Mouse (Mus musculus) MEL (cell line): ENCODE data around the gene Fam214a.

ENCODE experiments used
- CTCF ChIP-seq, 3 experiments: IDR thresholded peaks in 2 of 3; conservative IDR thresholded peaks in 1 of 3; 2 replicates each; pipeline ENCODE4 v1.5.1; 2011 to 2012; ENCODE audit warnings: low read length in 3 of 3, low read depth in 2 of 3, mild to moderate bottlenecking in 2 of 3, improper control_type of control experiment in 1 of 3, inconsistent platforms in 1 of 3, mixed read lengths in 1 of 3, moderate library complexity in 1 of 3; ENCODE audit not compliant: control insufficient read depth in 1 of 3, insufficient read depth in 1 of 3, poor library complexity in 1 of 3, severe bottlenecking in 1 of 3
- EP300 ChIP-seq, 2 experiments: IDR thresholded peaks; 2 replicates each; pipeline ENCODE4 v1.6.1; 2011; ENCODE audit warnings: improper control_type of control experiment in 2 of 2, low read length in 2 of 2, low read depth in 1 of 2, mild to moderate bottlenecking in 1 of 2
- NELFE ChIP-seq: IDR thresholded peaks from 2 replicates; pipeline ENCODE4 v1.6.1; 2011; ENCODE audit warnings: low read depth, low read length, improper control_type of control experiment
- SMC3 ChIP-seq: IDR thresholded peaks from 2 replicates; pipeline ENCODE4 v1.6.1; 2011; ENCODE audit warnings: low read depth, low read length, improper control_type of control experiment
- UBTF ChIP-seq: IDR thresholded peaks from 2 replicates; pipeline ENCODE4 v1.6.1; 2012; ENCODE audit warnings: low read depth, mild to moderate bottlenecking, inconsistent platforms, low read length, improper control_type of control experiment, moderate library complexity, borderline replicate concordance; ENCODE audit not compliant: insufficient read depth

DNA sequence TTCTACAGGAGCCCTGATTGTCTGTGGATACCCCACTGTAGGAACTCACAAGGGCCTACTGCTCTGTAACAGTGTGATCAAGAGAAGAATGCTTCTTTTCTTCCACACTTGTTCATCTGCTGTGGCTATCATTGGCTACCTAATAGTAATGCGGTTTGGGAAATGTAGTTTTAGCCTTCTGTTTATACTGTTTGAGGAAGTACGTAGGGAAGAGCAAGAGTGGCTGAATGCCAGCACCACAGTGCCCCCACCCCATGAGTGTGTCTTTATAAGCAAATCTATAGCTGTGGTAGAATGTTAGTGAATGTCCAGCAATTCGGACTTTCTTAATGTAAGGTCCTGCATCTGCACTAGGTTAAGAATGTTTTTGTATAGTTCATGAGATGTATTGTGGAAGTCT, 96.4 kb downstream of the Fam214a start:
- TF ChIP-seq SMC3: no peak
- TF ChIP-seq EP300 (IDR thresholded peaks at IDR 0.05; ENCODE audit: low read depth in 1 of 2, low read length in 2 of 2): no peak
- no peak for TF ChIP-seq CTCF (IDR thresholded peaks at IDR 0.05 in 2 of 3, conservative IDR thresholded peaks at IDR 0.05 in 1 of 3; ENCODE audit: control insufficient read depth in 1 of 3, insufficient read depth in 1 of 3, low read depth in 2 of 3, low read length in 3 of 3, poor library complexity in 1 of 3, severe bottlenecking in 1 of 3)
- TF ChIP-seq NELFE: no peak
- TF ChIP-seq UBTF: no peak
